Mouse (Mus musculus): ENCODE data around the gene Ddx49.

DNA sequence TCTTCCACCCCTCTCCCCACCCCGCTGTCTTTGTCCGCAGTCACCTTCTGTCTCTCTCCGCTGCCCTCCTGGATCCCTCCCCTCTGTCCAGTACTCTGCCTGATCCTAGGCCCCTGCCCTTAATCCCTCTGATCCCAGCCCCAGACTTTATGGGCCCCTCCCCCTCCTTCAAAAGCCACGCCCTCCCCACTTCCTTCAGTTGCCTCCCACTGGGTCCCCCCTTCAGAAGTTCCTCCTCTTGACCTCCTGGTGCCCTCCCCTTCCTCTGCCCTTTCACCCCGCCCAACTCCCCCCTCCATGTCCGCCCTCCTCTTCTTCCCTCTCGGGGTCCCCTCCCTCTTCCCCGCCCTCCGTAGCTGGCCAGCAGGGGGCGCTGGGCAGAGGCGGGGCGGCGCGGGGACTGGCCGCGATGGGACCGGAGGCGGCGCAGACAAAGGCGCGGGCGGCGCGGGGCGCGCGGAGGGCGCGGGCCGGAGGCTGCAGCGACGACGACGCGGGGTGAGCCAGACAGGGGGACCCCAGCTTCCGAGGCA is 19.6 kb downstream of the Ddx49 start, which contains the start of gene Homer3:
- TF ChIP-seq CTCF (IDR thresholded peaks at IDR 0.05) = peak; percentile 81
- TF ChIP-seq POLR2A (IDR thresholded peaks at IDR 0.05; ENCODE audit: insufficient read depth, low read depth, low read length) = peak; percentile 70
- no peak for TF ChIP-seq EP300 (IDR thresholded peaks at IDR 0.05; ENCODE audit: insufficient read depth, low read depth, low read length)

Data from heart, adult 2 months (tissue).